Mouse (Mus musculus): ENCODE results near the gene Zwint.

GRCm38 (mm10) chr10:72653797-72654196 is 848 bp upstream of the Zwint start:
- no peak for TF ChIP-seq EP300 (IDR thresholded peaks at IDR 0.05; ENCODE audit: low read depth)
- no peak for TF ChIP-seq CTCF (IDR thresholded peaks at IDR 0.05; ENCODE audit: low read depth)
